Mouse (Mus musculus) cerebellum, adult 11 months (tissue): ENCODE measurements at regions not wholly inside any gene's neighbourhood (a gene's known extent, or its start where the extent isn't known, plus 50 kb on each side); places are given as distances from the start of the nearest gene placed in this dataset.

Experiments used
- DNase-seq: peaks from one replicate; pipeline ENCODE4 v3.0.0; 2022

- no peak for DNase-seq
Measured at GRCm38 (mm10) chr3:148658368-148658767, 332.0 kb downstream of the Adgrl2 start.

- no peak for DNase-seq
Measured at GRCm38 (mm10) chr3:148656187-148656586, 334.2 kb downstream of the Adgrl2 start.

GRCm38 (mm10) chr3:148650241-148650640, 340.1 kb downstream of the Adgrl2 start:
- DNase-seq, result no peak

- no peak for DNase-seq
Measured at GRCm38 (mm10) chr3:148644924-148645323, 345.4 kb downstream of the Adgrl2 start.

GRCm38 (mm10) chr3:148641581-148641980, 348.8 kb downstream of the Adgrl2 start:
- no peak for DNase-seq

GRCm38 (mm10) chr3:148640680-148641101, 349.7 kb downstream of the Adgrl2 start:
- no peak for DNase-seq

GRCm38 (mm10) chr3:148635101-148635500, 355.3 kb downstream of the Adgrl2 start:
- DNase-seq, result no peak

- no peak for DNase-seq
Measured at GRCm38 (mm10) chr3:148634352-148634751, 356.0 kb downstream of the Adgrl2 start.

- no peak for DNase-seq
Measured at GRCm38 (mm10) chr3:148633291-148633690, 357.1 kb downstream of the Adgrl2 start.

GRCm38 (mm10) chr3:148632449-148632848, 357.9 kb downstream of the Adgrl2 start:
- DNase-seq, result no peak

GRCm38 (mm10) chr3:148631415-148632192, 358.8 kb downstream of the Adgrl2 start:
- no peak for DNase-seq

GRCm38 (mm10) chr3:148630865-148631264, 359.5 kb downstream of the Adgrl2 start:
- DNase-seq, result no peak

GRCm38 (mm10) chr3:148614971-148615671, 375.2 kb downstream of the Adgrl2 start:
- DNase-seq, result no peak

GRCm38 (mm10) chr3:148613443-148613842, 376.9 kb downstream of the Adgrl2 start:
- no peak for DNase-seq

- DNase-seq, result no peak
Measured at GRCm38 (mm10) chr3:148603276-148603675, 387.1 kb downstream of the Adgrl2 start.

- DNase-seq, result no peak
Measured at GRCm38 (mm10) chr3:148602730-148603255, 387.6 kb downstream of the Adgrl2 start.

- no peak for DNase-seq
Measured at GRCm38 (mm10) chr3:148595561-148595960, 394.8 kb downstream of the Adgrl2 start.

- no peak for DNase-seq
Measured at GRCm38 (mm10) chr3:148589556-148589955, 400.8 kb downstream of the Adgrl2 start.

GRCm38 (mm10) chr3:148575735-148576134, 414.6 kb downstream of the Adgrl2 start:
- no peak for DNase-seq

- DNase-seq, result no peak
Measured at GRCm38 (mm10) chr3:148572493-148572892, 417.9 kb downstream of the Adgrl2 start.

- no peak for DNase-seq
Measured at GRCm38 (mm10) chr3:148564716-148565115, 425.6 kb downstream of the Adgrl2 start.

GRCm38 (mm10) chr3:148561211-148561610, 429.1 kb downstream of the Adgrl2 start:
- no peak for DNase-seq

GRCm38 (mm10) chr3:148559752-148560460, 430.4 kb downstream of the Adgrl2 start:
- DNase-seq, result no peak
